Mouse (Mus musculus) small intestine, adult 2 months (tissue): ENCODE measurements around the gene Tk1.
"Not testable (repeated sequence)": the region's sequence is repeated elsewhere in the genome, so short reads cannot be mapped to it uniquely, and the experiment has no call there.

Experiments used
- CTCF ChIP-seq: fragments of 200-500 bp; IDR thresholded peaks from 2 replicates; pipeline ENCODE4 v1.5.1; 2012; ENCODE audit warnings: low read depth, mild to moderate bottlenecking, control low read depth, inconsistent platforms, low read length, moderate library complexity, mixed read lengths; ENCODE audit not compliant: insufficient replicate concordance, insufficient read length; ENCODE audit errors: extremely low read depth
- POLR2A ChIP-seq: fragments of 200-500 bp; IDR thresholded peaks from 2 replicates; pipeline ENCODE4 v1.6.1; 2012; ENCODE audit warnings: low read depth, mild to moderate bottlenecking, control low read depth, inconsistent platforms, low read length, moderate library complexity

GRCm38 (mm10) chr11:117815850-117816249 is 10.0 kb downstream of the Tk1 start:
- not testable (repeated sequence) for TF ChIP-seq CTCF, POLR2A
